Mouse (Mus musculus): ENCODE data around the gene Prl. TPM values are rescaled to one million over a fixed set of nuclear protein-coding genes. Genes with fewer than 3 reads are reported as not detected.

Gene Prl
- total RNA-seq (2023) = not detected in 4 replicates

GRCm38 (mm10) chr13:27057270-27057669, at the start of gene Prl:
TSS of gene Prl (plus strand) at chr13:27057570.

GRCm38 (mm10) chr13:27093890-27094289, 36.5 kb downstream of the Prl start, which contains the start of gene Prl3d1:
TSS of gene Prl3d1 (plus strand) at chr13:27094190.

Other genes with a start within 250 kb of the Prl start
- gene Prl3d1, start 36.6 kb downstream of the Prl start, total RNA-seq (2023) = not detected in 4 replicates
- gene Prl3d2, start 64.1 kb downstream of the Prl start, total RNA-seq (2023) = not detected in 4 replicates
- gene Prl3d3, start 99.2 kb downstream of the Prl start, total RNA-seq (2023) = not detected in 4 replicates
- not detected in 4 replicates for gene Prl3c1, start 139.1 kb downstream of the Prl start, total RNA-seq (2023)
- gene Prl3b1, start 184.3 kb downstream of the Prl start, total RNA-seq (2023) = not detected in 4 replicates
- gene Prl3a1, start 201.9 kb downstream of the Prl start, total RNA-seq (2023) = not detected in 4 replicates

All from B cell, adult 62 days (primary cell).